Mouse (Mus musculus) A20 (cell line): ENCODE measurements around the gene Tekt2.

Source experiments
- DNase-seq: peaks from one replicate; pipeline ENCODE4 v3.0.0-alpha.2; 2011; ENCODE audit warnings: low read depth, low spot score

Gene Tekt2

DNA sequence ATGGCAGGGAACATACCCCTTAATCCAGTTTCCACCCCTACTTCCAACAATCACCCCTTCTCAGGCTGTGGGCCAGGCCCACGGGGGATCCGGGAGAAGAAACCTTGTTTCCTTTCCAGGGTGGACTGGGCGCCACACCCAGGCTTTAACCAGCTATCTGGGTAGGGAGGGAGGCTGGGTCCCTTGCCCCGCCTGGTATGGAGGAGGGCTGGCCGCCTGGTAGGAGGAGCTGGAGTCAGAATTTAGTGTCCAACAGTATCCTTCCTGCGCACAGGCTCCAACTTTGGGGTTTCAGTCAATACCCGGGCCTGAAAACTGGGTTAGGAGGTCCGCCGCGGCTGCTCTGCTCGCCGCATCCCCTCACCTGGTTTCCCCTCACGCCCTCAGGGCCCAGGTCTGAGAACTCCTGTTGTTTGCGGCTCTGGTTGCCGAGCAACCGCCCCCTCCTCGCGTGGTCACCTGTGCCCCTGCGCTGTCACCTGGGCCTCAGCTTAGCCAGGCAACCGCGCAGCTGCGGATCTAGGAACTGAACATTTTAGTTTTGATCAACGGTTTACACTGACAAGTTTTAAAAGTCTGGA, at the start of gene Tekt2:
Gene Tekt2 (minus strand): TSS at position 408 of the 581 bp plus-strand sequence.
- DNase-seq = no peak

DNA sequence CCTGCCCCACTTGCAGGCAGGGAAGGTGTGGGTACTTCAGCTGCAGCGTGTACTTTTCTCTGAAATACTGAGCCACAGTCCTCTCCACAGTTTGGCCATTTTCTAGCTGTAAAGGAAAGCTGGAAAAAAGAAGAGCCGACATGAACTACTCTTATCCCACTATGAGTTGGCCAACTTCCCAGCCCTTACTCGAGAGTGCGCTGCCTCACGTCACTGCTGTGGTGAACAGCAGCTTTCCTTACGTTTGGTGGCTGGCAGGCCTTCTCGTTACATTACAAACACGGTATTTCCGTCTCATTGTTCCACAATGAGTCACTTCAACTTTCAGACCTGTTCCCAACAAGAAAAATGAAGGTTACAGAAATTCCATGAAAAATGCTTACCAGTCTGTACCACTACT, 46.0 kb upstream of the Tekt2 start:
- no peak for DNase-seq

DNA sequence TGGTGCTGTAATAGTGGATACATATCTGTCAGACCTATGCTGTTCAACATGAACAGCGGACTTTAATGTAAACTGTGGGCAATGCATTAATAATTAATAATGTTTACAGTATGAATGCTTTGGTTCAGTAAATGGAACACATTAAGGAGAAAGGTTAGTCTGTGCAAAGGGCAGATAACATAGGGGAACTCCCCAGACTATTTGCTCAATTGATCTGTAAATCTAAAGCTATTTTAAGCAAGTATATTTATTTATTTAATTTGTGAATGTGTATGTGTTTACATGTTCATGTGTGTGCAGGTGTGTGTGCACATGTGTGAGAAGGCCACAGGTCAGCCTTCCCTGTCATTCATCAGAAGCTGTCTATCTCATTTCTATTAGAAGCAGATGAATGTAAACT, 34.6 kb upstream of the Tekt2 start:
- no peak for DNase-seq

DNA sequence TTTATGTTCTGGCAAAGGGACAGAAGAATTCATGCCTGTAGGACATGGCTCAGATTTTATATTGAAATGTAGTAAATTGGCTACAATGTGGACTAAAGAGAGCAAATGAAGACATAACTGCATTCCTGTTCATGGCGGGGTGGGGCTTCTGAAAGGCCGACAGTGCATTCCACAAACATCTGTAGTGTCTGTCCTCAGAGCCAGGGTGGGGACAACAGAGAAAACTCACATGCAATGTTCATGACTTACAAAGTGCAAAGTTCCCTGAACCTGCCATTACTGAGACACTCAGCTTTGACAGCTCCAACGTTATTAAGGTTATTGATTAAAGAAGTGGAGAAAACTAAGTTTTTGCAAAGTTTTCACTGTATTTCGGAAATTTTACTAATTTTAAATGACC, 18.0 kb upstream of the Tekt2 start:
- no peak for DNase-seq

DNA sequence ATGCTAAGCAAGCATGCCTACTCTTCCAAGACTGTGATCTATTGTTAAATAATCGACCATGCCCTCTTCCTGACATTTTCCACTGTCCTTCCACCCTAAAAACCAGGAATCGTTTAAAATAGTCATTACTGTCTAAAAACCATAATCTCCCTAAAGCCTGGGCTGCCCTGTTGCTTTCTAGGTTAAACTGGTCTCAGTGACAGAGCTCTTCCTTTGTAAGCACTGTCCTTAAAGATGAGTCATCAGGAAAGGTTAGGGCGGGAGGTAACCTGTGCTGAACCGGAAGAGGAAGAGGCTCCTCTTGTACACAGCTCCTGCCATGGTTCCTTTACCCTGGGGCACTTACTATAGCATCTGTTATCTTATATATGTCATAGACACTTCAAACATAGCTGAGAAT, 14.0 kb upstream of the Tekt2 start:
- DNase-seq = no peak

DNA sequence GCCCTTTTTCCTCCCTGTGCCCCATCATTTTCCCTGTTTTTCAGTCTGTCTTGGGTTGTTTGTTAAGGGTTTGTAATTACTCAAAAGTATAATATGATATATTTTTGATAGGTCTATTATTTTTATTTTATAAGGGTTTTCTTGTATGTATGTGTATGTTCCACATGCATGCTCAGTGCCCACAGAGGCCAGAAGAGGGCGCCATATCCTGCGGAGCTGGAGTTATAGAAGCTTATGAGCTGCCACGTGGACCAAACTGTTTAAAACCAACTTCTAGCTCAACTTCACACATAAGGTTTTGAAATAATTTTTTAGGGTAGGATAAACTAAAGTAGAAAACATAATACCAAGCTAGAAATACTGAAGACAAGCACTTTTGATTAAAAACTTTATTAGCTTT, 6.9 kb upstream of the Tekt2 start:
- peak; percentile 77 for DNase-seq

DNA sequence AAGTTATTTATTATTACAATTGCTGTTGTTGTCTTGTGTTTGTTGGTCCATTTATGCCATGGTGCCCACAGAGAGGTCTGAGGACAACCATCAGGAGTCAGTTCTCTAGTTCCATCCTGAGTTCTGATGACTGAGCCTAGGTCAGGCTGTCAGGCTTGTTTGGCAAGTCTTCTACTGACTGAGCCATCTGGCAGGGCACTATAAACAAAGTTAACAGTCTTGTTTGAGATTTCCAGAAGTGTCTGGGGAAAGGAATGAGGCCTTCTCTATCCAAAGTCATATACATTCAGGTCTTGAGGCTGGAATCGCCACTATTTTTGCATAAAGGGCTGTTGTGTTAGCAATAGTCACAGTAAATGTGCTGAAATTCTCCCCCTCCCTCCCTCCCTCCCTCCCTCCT, 6.3 kb upstream of the Tekt2 start:
- no peak for DNase-seq

DNA sequence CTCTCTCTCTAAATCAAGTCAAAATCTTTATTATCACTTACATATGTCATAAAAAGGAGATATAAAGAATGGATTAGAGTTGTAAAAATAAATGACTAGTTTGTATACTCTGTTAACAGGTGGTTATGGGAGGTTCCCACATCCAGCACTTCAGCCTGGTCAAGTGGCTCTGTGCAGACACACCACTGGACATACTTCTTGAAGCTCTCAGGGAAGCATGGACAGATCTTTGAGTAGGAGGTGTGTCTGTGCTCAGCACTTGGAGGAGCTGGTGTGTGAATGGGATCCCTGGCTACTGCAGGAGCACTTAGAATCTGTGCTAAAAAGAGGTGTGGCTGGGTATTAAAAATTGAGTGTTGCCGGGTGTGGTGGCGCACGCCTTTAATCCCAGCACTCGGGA, 4.8 kb upstream of the Tekt2 start:
- DNase-seq = no peak

DNA sequence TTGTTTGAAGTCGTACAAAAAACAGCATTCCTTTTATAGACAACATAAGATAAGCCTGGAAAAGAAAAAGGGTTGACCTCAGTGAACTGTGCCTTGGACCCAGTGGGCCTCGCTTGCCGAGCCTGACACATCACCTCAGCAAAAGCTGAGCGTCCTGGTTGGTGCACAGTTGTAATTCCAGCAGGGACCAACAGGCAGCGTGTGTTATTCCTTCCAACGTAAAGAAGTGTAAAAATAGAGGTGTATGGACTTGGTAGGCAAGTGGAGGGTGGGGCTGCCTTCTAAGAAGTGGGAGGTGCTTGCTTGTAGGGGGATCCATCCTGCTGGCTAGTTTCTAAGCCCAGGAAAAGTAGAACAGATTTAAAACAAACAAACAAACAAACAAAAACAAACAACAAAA, 548 bp upstream of the Tekt2 start:
- DNase-seq = no peak

DNA sequence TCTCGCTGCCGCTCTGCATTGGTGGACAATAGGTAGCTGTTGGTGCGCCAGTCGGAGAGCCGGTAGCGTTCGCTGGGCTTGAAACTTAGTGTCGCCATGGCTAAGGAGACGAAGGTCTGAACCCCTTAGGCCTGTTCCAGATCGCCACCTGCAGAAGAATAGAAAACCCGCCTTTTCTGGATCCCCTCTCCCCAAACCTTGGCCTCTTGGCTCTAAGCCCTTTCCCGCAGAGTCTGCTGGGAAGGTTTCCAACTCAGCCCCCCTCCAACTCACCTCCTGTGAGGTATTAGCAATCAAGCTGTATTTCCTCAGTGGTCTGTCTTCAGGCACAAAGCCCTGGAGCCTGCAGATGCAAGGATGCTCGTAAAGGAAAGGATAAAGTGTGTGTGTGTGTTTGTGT, 627 bp downstream of the Tekt2 start:
- DNase-seq = no peak

DNA sequence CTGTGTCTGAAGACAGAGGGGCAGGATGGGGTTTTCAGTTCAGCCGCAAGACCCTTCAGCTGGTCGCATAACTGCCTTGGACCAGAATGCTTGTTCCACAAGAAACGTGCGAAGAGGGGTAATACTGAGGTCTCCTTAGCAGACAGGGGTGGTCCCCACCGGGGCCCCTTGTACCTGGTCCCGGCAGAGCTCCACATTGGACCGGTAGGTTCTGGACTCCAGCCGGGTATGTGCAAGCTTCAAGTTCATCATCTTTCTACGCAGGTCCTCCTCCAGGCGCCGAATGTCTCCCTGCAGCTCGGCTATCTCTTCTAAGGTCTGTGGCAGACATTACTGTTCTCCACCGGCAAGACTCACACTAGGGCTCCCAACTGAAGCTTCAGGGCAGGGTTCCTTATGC, 2.8 kb downstream of the Tekt2 start:
- DNase-seq = no peak

DNA sequence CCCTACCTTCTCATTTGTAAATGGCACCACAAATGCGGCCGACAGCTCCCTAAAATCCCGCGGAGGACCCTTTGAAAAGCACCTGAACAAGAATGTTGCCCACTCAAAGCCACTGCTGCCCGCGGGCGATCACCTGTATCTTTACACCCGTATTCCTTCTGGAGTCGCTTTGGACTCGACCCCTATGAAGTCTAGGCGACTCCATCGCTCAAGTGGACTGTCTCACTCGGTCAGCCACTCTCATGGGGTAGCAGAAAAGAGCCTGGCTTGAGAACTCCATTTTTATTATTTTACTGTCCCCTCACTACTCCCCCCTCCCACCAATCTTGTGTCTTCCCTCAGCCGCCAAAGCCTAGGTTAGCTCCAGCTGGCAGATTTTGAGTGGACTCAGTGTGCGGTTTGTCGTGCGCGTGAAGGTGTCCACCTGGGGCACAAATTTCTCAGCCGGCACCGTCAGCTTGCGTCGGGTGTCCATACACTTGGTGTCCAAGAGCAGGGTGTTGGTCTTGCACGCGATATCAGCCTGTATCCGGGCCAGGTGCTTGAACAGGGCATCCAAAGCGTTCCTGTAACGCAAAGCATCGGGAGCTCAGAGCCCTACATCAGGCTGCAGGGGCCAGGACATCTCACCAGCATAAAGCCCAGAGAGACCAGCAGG, 3.5 kb downstream of the Tekt2 start:
- DNase-seq = no peak

DNA sequence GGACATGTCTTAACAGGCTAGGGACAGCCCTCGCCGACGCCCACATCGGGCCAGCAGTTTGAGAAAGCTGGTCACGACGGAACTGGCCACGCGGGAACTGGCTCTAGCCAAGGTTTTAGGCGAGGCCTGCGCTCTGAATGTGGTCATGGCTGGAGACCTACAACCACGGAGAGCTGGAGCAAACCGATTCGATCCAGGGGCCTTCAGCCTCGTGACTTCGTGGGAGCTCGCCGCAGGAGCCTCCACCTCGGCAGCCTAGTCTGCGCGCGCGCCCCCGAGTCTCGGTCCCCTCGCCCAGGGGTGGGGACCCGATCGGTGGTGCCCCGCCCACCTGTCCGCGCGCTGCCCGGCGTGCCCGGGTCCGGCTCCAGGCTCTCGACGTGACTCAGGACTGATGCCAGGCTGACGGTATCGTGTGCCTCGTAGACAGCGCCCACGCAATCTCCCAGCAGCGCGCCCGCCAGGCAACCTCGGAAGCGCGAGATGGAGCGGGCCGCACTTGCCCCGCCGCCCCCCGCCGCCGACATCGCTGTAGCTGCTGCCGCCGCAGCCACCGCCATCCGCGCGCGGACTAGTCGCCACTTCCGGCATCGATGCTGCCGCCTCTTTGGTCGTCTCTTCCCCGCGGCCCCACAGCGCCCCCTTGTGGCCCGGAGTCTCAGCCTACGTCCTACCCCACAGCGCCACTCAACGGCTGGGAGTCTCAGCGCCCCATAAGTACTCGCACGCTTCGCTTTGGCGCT, 4.2 kb downstream of the Tekt2 start, which contains the start of gene Adprhl2:
Gene Adprhl2 (minus strand): TSS at position 593 of the 743 bp plus-strand sequence.
- DNase-seq = peak; percentile 98

DNA sequence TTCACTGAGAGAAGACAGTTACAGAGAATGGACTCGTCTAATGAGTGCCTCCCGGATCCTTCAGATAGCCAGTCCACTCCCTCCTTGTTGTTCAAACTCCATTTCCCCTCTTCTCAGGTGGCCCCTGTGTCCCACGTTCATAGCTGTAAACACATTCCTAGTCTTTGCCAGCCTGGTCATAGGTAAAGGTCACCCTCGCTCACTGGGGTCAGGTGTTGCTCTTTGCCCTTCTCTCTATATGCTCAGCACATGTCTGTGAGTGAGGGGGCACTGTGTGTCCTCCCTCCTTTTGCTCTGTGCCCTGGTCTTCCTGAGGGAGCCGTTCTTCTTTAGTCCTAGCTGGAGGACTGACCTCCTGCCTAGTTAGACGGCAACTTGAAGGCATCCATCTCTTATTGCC, 5.7 kb downstream of the Tekt2 start:
- DNase-seq = no peak

DNA sequence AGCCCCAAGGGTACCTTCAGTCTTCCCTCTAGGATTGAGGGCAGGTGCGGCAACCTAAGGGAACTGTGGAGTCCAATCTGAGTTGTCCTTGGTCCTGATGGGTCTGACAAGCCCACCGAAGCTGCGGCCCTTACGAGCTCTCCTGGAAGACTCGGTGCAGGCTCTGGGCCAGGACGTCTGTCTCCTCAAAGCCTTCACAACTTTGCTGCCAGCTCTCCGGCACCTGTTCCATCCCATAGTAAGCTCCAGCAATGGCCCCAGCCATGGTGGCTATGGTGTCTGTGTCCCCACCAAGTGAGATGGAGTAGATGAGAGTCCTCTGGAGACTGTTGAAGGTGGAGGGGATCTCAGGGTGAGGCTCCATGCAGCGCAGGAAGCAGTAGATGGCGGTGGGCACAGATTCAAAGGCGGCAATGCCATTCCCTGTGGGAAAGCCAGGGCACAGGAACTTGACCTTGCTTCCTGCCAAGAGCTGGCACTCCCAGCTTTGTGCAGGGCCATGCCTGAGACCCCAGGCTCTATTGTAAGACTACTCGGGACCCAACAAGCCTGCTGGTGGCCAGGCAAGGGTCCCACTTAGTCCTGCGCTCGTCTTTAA, 8.9 kb downstream of the Tekt2 start:
- DNase-seq = no peak

DNA sequence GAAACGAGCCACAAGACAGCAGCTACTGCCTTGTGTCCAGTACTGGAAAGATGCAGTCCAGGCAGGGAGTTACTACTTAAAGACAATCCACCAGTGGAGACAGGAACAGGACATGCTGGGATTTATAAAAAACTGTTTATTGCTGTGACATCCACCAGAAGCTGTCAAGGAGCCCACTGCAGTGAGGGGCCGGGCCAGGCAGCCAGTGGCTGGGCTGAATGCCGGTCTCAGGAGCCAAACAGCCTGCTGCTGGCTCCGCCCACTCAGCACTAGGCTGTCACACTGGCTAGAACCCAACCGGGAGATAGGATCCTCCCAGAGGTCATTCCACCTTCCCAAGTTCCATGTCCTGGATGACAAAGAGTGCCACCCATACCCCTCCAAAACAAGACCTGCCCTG, 9.6 kb downstream of the Tekt2 start:
- DNase-seq = no peak

DNA sequence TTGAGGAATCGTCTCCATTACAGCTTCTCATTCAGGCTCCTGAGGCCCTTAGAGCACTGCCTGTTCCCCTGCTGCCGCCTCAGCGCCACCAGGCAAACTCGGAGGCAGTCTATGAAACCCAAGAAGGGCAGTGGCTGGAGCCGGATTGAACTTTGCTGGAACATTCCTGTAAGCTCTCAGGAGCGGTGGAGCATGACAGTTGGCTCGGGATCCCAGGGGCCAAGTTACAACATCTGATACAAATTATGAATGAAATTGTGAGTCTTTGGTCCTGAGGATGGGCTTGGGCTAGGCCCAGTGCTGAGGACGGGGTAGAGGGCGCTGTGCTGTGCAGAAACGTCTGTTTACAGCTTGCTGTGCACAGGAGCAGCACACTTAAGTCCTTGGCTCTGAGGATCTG, 11.1 kb downstream of the Tekt2 start:
- no peak for DNase-seq

DNA sequence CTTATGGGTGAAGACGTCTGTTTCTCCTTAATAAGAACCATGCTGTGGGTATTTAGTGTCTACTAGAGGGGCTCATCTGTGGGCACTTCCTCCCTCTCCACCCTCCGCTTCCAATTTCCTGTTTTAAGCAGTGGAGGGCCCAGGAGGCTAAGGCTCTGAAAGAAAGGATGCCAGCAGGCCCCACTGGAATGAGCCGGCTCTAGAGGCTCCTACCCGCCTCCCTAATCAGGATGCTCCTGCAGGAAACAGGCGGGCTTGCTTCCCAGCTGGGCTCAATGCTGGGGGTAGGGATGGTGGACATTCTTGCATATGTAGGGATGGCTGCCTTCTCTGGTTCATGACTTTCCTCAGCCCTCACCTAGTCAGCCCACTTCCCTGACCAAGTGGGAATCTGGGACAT, 12.3 kb downstream of the Tekt2 start:
- no peak for DNase-seq

DNA sequence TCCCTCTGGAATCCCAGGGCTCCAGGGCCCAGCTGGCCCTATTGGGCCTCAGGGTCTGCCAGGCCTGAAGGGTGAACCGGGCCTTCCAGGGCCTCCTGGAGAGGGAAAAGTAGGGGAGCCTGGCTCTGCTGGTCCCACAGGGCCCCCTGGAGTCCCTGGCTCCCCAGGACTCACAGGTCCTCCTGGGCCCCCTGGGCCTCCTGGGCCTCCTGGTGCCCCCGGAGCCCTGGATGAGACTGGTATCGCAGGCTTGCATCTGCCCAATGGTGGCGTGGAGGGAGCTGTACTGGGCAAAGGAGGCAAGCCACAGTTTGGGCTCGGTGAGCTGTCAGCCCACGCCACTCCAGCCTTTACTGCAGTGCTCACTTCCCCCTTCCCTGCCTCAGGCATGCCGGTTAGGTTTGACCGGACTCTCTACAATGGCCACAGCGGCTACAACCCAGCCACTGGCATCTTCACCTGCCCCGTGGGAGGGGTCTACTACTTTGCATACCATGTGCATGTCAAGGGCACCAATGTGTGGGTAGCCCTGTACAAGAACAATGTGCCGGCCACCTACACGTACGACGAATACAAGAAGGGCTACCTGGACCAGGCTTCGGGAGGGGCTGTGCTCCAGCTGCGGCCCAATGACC, 13.8 kb downstream of the Tekt2 start:
- DNase-seq = no peak

DNA sequence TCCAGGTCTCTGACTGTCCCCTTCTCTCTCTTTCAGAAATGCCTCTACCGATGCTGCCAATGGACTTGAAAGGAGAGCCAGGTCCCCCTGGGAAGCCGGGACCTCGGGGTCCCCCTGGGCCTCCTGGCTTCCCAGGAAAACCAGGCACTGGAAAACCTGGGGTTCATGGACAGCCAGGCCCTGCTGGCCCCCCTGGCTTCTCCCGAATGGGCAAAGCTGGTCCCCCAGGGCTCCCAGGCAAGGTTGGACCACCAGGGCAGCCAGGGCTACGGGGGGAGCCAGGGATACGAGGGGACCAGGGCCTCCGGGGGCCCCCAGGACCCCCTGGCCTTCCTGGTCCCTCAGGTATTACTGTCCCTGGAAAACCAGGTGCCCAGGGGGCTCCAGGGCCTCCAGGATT, 15.1 kb downstream of the Tekt2 start:
- DNase-seq = no peak

DNA sequence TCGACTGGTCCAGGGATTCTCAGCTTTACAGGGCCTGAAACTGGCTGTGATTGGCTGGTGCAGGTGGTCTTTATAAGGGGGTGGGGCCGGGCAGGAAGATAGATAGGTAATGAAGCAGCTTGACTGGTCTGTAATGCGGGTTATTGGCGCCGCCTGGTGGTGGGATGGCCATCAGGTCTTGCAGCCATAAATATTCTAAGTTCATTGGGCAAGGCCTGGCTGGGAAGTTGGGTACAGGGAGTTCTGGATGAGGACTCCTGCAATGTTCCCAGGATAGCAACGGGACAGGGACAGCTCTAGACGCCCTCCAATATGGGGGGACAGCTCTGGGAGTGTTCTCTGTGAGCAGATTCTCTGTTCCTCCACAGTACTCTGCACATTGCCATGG, 15.6 kb downstream of the Tekt2 start:
- peak; percentile 81 for DNase-seq

DNA sequence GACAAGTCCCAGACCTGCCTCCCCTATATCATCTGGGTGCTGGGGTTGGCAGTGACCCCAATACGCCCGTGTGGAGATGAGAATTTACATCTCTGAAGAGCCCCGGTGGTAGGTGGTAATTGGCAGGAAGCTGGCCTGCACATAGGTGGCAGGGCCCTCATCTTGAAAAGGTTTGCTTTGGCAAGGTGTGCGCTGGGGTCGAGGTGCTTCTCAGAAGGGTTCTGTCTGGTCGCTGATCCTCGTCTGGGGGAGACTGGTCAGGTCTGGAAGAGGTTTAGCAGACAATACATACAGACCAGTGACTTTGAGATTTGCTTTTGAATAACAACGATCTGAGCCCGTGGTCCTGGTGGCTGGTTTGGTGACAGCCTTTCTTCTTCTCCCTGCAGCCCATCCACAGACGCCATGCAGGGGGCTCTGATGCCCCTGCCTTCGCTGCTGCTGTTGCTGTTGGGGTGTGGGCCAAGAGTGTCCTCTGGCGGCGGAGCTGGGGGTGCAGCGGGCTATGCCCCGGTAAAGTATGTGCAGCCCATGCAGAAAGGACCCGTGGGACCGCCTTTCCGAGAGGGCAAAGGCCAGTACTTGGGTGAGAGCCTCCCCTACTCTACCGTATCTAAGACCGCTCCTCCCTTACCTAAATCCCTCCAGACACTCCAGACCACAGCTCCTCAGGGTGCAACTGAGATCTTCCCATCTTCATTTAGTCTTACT, 16.1 kb downstream of the Tekt2 start:
- DNase-seq = no peak
